Comparison of ENCODE assay signal across 8 mouse cellular contexts in the genomic region with DNA sequence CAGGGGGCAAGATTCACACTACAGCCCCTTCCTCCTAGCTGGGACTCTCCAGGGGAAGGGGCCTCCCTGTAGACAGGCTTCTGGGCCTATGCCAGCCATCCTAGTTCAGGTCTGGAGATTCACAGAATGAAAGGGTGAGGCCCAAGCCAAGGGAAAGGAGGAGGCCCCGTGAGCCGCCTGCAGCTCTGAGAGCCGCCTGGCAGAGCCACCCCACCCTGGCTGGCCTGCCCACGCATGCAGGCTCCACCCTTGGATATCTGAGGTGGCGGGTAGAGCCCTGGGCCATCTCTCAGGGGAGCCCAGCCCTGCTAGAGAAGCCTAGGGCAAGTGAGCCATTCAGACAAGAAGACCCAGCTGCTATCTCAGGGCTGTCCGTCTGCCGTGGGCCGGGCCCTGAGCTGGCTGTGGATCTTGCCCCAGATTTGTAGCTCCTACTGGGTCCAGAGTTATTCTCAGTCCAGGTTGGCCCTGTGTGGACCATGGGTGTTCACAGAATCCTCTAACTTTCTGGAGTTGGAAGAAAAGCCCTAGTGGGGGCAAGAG. TPM values are rescaled to one million over a fixed set of nuclear protein-coding genes. Genes with fewer than 3 reads are reported as not detected.
DNase-seq lines count a peak whose midpoint lies in the region; ATAC-seq and TF ChIP-seq lines count a peak whose summit lies in the region.

No protein-coding gene starts in this region.

- H3K27me3 ChIP-seq in hindbrain, embryonic 10.5 days (ENCODE audit: insufficient read depth, poor library complexity, severe bottlenecking) = peaks cover 32% of the 10 kb centered on the region
- H3K27me3 ChIP-seq in hindbrain, postnatal 0 days (ENCODE audit: insufficient read depth, low read length) = no peaks in the 10 kb centered on the region
- no peaks in the 10 kb centered on the region for H3K27me3 ChIP-seq in E14TG2a.4 (ENCODE audit: insufficient read depth, low read length)
- 0 out of 2 replicates have a peak, but pooled peaks cover 3% of the 10 kb centered on the region for H3K27me3 ChIP-seq in liver, embryonic 15.5 days

- H3K9ac ChIP-seq in hindbrain, postnatal 0 days (replicated peaks; ENCODE audit: low read length) = no peak overlapping the region
- peak overlapping the region; percentile 62 for H3K9ac ChIP-seq in liver, embryonic 15.5 days

- no peak for TF ChIP-seq CTCF in hindbrain, postnatal 0 days (IDR thresholded peaks at IDR 0.05; ENCODE audit: low read depth)
- no peak for TF ChIP-seq CTCF in E14TG2a.4 (conservative IDR thresholded peaks at IDR 0.05; ENCODE audit: low read length)

- peak overlapping the region; percentile 57 for H3K27ac ChIP-seq in hindbrain, embryonic 10.5 days
- H3K27ac ChIP-seq in hindbrain, postnatal 0 days = no peak overlapping the region
- peak overlapping the region; percentile 90 for H3K27ac ChIP-seq in liver, embryonic 15.5 days (replicated peaks)

- H3K9me3 ChIP-seq in hindbrain, embryonic 10.5 days = 0 out of 2 replicates have a peak, but pooled peaks cover 2% of the 10 kb centered on the region
- H3K9me3 ChIP-seq in hindbrain, postnatal 0 days (ENCODE audit: low read length) = no peaks in the 10 kb centered on the region
- H3K9me3 ChIP-seq in E14TG2a.4 (ENCODE audit: low read length) = no peaks in the 10 kb centered on the region
- no peaks in the 10 kb centered on the region for H3K9me3 ChIP-seq in liver, embryonic 15.5 days (replicated peaks)

- H3K36me3 ChIP-seq in hindbrain, embryonic 10.5 days = 0 out of 2 replicates have a peak, but pooled peaks cover 4% of the 10 kb centered on the region
- no peaks in the 10 kb centered on the region for H3K36me3 ChIP-seq in hindbrain, postnatal 0 days (ENCODE audit: insufficient read depth, low read length)
- peaks cover 32% of the 10 kb centered on the region for H3K36me3 ChIP-seq in E14TG2a.4 (ENCODE audit: insufficient read depth, low read length)
- no peaks in the 10 kb centered on the region for H3K36me3 ChIP-seq in liver, embryonic 15.5 days (replicated peaks)

- no peak for ATAC-seq in hindbrain, postnatal 0 days
- ATAC-seq in liver, embryonic 15.5 days (ENCODE audit: insufficient read depth) = peak; percentile 97
- no peak for ATAC-seq in monocyte, adult 5-6 weeks (replicated peaks; ENCODE audit: insufficient number of reproducible peaks, low FRiP score, low TSS enrichment, poor library complexity, severe bottlenecking)

- WGBS in hindbrain, embryonic 10.5 days = 71% methylated on average over 8 of the region's 8 CpGs
- 47% methylated on average over 8 of the region's 8 CpGs for WGBS in hindbrain, postnatal 0 days
- 23% methylated on average over 8 of the region's 8 CpGs for WGBS in liver, embryonic 15.5 days (ENCODE audit: insufficient replicate concordance)

- H3K4me2 ChIP-seq in hindbrain, postnatal 0 days (ENCODE audit: low read depth, low read length) = no peak overlapping the region
- H3K4me2 ChIP-seq in liver, embryonic 15.5 days = peak overlapping the region; percentile 75

- no peak overlapping the region for H3K4me3 ChIP-seq in hindbrain, embryonic 10.5 days
- no peak overlapping the region for H3K4me3 ChIP-seq in hindbrain, postnatal 0 days (ENCODE audit: low read length)
- peak overlapping the region; percentile 45 for H3K4me3 ChIP-seq in E14TG2a.4 (replicated peaks; ENCODE audit: low read length)
- H3K4me3 ChIP-seq in liver, embryonic 15.5 days (replicated peaks) = peak overlapping the region; percentile 46

- peaks cover 46% of the 10 kb centered on the region for H3K4me1 ChIP-seq in hindbrain, embryonic 10.5 days (replicated peaks)
- peaks cover 7% of the 10 kb centered on the region for H3K4me1 ChIP-seq in hindbrain, postnatal 0 days (ENCODE audit: insufficient read depth, low read length)
- H3K4me1 ChIP-seq in E14TG2a.4 (replicated peaks; ENCODE audit: low read depth, low read length) = peaks cover 94% of the 10 kb centered on the region
- peaks cover 93% of the 10 kb centered on the region for H3K4me1 ChIP-seq in liver, embryonic 15.5 days (replicated peaks)

- no peak for DNase-seq in hindbrain, embryonic 10.5 days (ENCODE audit: low spot score)
- DNase-seq in hindbrain, postnatal 0 days (ENCODE audit: low spot score) = no peak
- peak; percentile 88 for DNase-seq in c-Kit-positive CD71-positive TER-119-positive erythroid progenitor cells, embryonic 14.5 days (ENCODE audit: low spot score)
- DNase-seq in layer of hippocampus, adult 18-20 months (ENCODE audit: low spot score in 2 of 2) = no peak
- no peak for DNase-seq in ovary, postnatal 36 days (ENCODE audit: low spot score)

RNA-seq across cellular contexts. Expression of a gene that starts 20.5 kb away (rescaled TPM):
- polyA plus RNA-seq in hindbrain, embryonic 10.5 days (2016; fragmentation: Nextera tagmentation; extraction: Ambion mirVana) = 9.6 and 12.4 TPM in 2 replicates
- 20.7 and 21.0 TPM in 2 replicates for total RNA-seq in hindbrain, postnatal 0 days (2014; rRNA removed)
- polyA plus RNA-seq in hindbrain, postnatal 0 days (2015; fragmentation: Nextera tagmentation; extraction: Ambion mirVana) = 13.1 and 13.3 TPM in 2 replicates
- polyA plus RNA-seq in liver, embryonic 15.5 days (2015; fragmentation: Nextera tagmentation; extraction: Ambion mirVana) = 5.1 and 5.9 TPM in 2 replicates
- total RNA-seq in layer of hippocampus, adult 18-20 months (2021) = 100 to 1,000 TPM; 147 to 149 TPM
- total RNA-seq in monocyte, adult 5-6 weeks (2017) = 2.5 to 8.2 TPM (median 5.6 TPM) in 3 replicates

RNA-seq across cellular contexts. Expression of a gene that starts 22.9 kb away (rescaled TPM):
- 0.70 and 0.82 TPM in 2 replicates for polyA plus RNA-seq in hindbrain, embryonic 10.5 days (2016; fragmentation: Nextera tagmentation; extraction: Ambion mirVana)
- total RNA-seq in hindbrain, postnatal 0 days (2014; rRNA removed) = 0.22 and 1.6 TPM in 2 replicates
- 0.48 and 0.62 TPM in 2 replicates for polyA plus RNA-seq in hindbrain, postnatal 0 days (2015; fragmentation: Nextera tagmentation; extraction: Ambion mirVana)
- 0.37 and 0.50 TPM in 2 replicates for polyA plus RNA-seq in liver, embryonic 15.5 days (2015; fragmentation: Nextera tagmentation; extraction: Ambion mirVana)
- total RNA-seq in layer of hippocampus, adult 18-20 months (2021) = 10 to 100 TPM; 40.4 to 49.5 TPM
- total RNA-seq in monocyte, adult 5-6 weeks (2017) = 1.3 to 4.7 TPM in 2 of 3 replicates, not detected in the other

RNA-seq across cellular contexts. Expression of a gene that starts 53.7 kb away (rescaled TPM):
- polyA plus RNA-seq in hindbrain, embryonic 10.5 days (2016; fragmentation: Nextera tagmentation; extraction: Ambion mirVana) = 37.7 and 38.9 TPM in 2 replicates
- total RNA-seq in hindbrain, postnatal 0 days (2014; rRNA removed) = 33.0 and 39.4 TPM in 2 replicates
- 17.1 and 17.9 TPM in 2 replicates for polyA plus RNA-seq in hindbrain, postnatal 0 days (2015; fragmentation: Nextera tagmentation; extraction: Ambion mirVana)
- 13.7 and 14.6 TPM in 2 replicates for polyA plus RNA-seq in liver, embryonic 15.5 days (2015; fragmentation: Nextera tagmentation; extraction: Ambion mirVana)
- 10 to 100 TPM; 18.3 to 19.3 TPM for total RNA-seq in layer of hippocampus, adult 18-20 months (2021)
- total RNA-seq in monocyte, adult 5-6 weeks (2017) = 12.1 to 23.8 TPM (median 16.9 TPM) in 3 replicates

RNA-seq across cellular contexts. Expression of a gene that starts 54.5 kb away (rescaled TPM):
- polyA plus RNA-seq in hindbrain, embryonic 10.5 days (2016; fragmentation: Nextera tagmentation; extraction: Ambion mirVana) = 0.65 and 0.67 TPM in 2 replicates
- total RNA-seq in hindbrain, postnatal 0 days (2014; rRNA removed) = 0.42 and 0.93 TPM in 2 replicates
- polyA plus RNA-seq in hindbrain, postnatal 0 days (2015; fragmentation: Nextera tagmentation; extraction: Ambion mirVana) = 1.7 TPM in 2 replicates
- polyA plus RNA-seq in liver, embryonic 15.5 days (2015; fragmentation: Nextera tagmentation; extraction: Ambion mirVana) = 0.07 and 0.13 TPM in 2 replicates
- under 1 TPM; 0.41 to 0.64 TPM for total RNA-seq in layer of hippocampus, adult 18-20 months (2021)
- total RNA-seq in monocyte, adult 5-6 weeks (2017) = not detected in 3 replicates

RNA-seq across cellular contexts. Expression of a gene that starts 59.3 kb away (rescaled TPM):
- 1.6 and 6.5 TPM in 2 replicates for polyA plus RNA-seq in hindbrain, embryonic 10.5 days (2016; fragmentation: Nextera tagmentation; extraction: Ambion mirVana)
- total RNA-seq in hindbrain, postnatal 0 days (2014; rRNA removed) = 0.47 and 1.4 TPM in 2 replicates
- polyA plus RNA-seq in hindbrain, postnatal 0 days (2015; fragmentation: Nextera tagmentation; extraction: Ambion mirVana) = 0.71 and 0.79 TPM in 2 replicates
- polyA plus RNA-seq in liver, embryonic 15.5 days (2015; fragmentation: Nextera tagmentation; extraction: Ambion mirVana) = 1.5 and 2.0 TPM in 2 replicates
- 1 to 10 TPM; 2.8 to 3.0 TPM for total RNA-seq in layer of hippocampus, adult 18-20 months (2021)
- total RNA-seq in monocyte, adult 5-6 weeks (2017) = 0.53 to 2.0 TPM (median 0.78 TPM) in 3 replicates

Comparison
In these comparisons a context has a peak if more than half of its experiments do, and no peak if none do; other contexts are left out.
1. H3K4me3 ChIP-seq: peak in E14TG2a.4 (single experiment) and liver, embryonic 15.5 days (single experiment); none in hindbrain, embryonic 10.5 days (single experiment) and hindbrain, postnatal 0 days (single experiment).